Mouse (Mus musculus) MEL (cell line): ENCODE measurements around the gene Fstl3.

Experiments used
- CTCF ChIP-seq, 3 experiments: IDR thresholded peaks in 2 of 3; conservative IDR thresholded peaks in 1 of 3; 2 replicates each; pipeline ENCODE4 v1.5.1; 2011 to 2012; ENCODE audit warnings: low read length in 3 of 3, low read depth in 2 of 3, mild to moderate bottlenecking in 2 of 3, improper control_type of control experiment in 1 of 3, inconsistent platforms in 1 of 3, mixed read lengths in 1 of 3, moderate library complexity in 1 of 3; ENCODE audit not compliant: control insufficient read depth in 1 of 3, insufficient read depth in 1 of 3, poor library complexity in 1 of 3, severe bottlenecking in 1 of 3
- E2F4 ChIP-seq: IDR thresholded peaks from 2 replicates; pipeline ENCODE4 v1.6.1; 2011; ENCODE audit warnings: low read depth, low read length, improper control_type of control experiment, borderline replicate concordance
- EP300 ChIP-seq, 2 experiments: IDR thresholded peaks; 2 replicates each; pipeline ENCODE4 v1.6.1; 2011; ENCODE audit warnings: improper control_type of control experiment in 2 of 2, low read length in 2 of 2, low read depth in 1 of 2, mild to moderate bottlenecking in 1 of 2
- MAX ChIP-seq: IDR thresholded peaks from 2 replicates; pipeline ENCODE4 v1.6.1; 2011; ENCODE audit warnings: low read length, improper control_type of control experiment
- MXI1 ChIP-seq: IDR thresholded peaks from 2 replicates; pipeline ENCODE4 v1.6.1; 2011; ENCODE audit warnings: mild to moderate bottlenecking, low read depth, low read length, improper control_type of control experiment
- NELFE ChIP-seq: IDR thresholded peaks from 2 replicates; pipeline ENCODE4 v1.6.1; 2011; ENCODE audit warnings: low read depth, low read length, improper control_type of control experiment
- POLR2A ChIP-seq, 2 experiments: IDR thresholded peaks; 2 replicates each; pipeline ENCODE4 v1.6.1; 2011 to 2012; ENCODE audit warnings: low read length in 2 of 2, mild to moderate bottlenecking in 2 of 2, control low read depth in 1 of 2, improper control_type of control experiment in 1 of 2, low read depth in 1 of 2, moderate library complexity in 1 of 2; ENCODE audit not compliant: control insufficient read depth in 1 of 2, insufficient read depth in 1 of 2, poor library complexity in 1 of 2
- SIN3A ChIP-seq: IDR thresholded peaks from 2 replicates; pipeline ENCODE4 v1.6.1; 2012; ENCODE audit warnings: low read length, improper control_type of control experiment, inconsistent platforms
- SMC3 ChIP-seq: IDR thresholded peaks from 2 replicates; pipeline ENCODE4 v1.6.1; 2011; ENCODE audit warnings: low read depth, low read length, improper control_type of control experiment
- USF2 ChIP-seq, 2 experiments: IDR thresholded peaks; 2 replicates each; pipeline ENCODE4 v1.6.1; 2011 to 2012; ENCODE audit warnings: improper control_type of control experiment in 2 of 2, low read length in 2 of 2, borderline replicate concordance in 1 of 2, inconsistent platforms in 1 of 2, low read depth in 1 of 2, mild to moderate bottlenecking in 1 of 2; ENCODE audit not compliant: insufficient read depth in 1 of 2

- TF ChIP-seq SMC3 (no peak), EP300 (IDR thresholded peaks at IDR 0.05; ENCODE audit: low read depth in 1 of 2, low read length in 2 of 2) (no peak), CTCF (IDR thresholded peaks at IDR 0.05 in 2 of 3, conservative IDR thresholded peaks at IDR 0.05 in 1 of 3; ENCODE audit: control insufficient read depth in 1 of 3, insufficient read depth in 1 of 3, low read depth in 2 of 3, low read length in 3 of 3, poor library complexity in 1 of 3, severe bottlenecking in 1 of 3) (no peak), USF2 (IDR thresholded peaks at IDR 0.05; ENCODE audit: borderline replicate concordance in 1 of 2, insufficient read depth in 1 of 2, low read depth in 1 of 2, low read length in 2 of 2) (no peak), E2F4 (no peak), SIN3A (peak; percentile 97), MAX (peak; percentile 76), NELFE (peak; percentile 70), MXI1 (peak; percentile 87; the same call in 1 of the 2 replicates), POLR2A (IDR thresholded peaks at IDR 0.05; ENCODE audit: control insufficient read depth in 1 of 2, insufficient read depth in 1 of 2, low read depth in 1 of 2, low read length in 2 of 2, poor library complexity in 1 of 2) (peak; percentile 64 to 94; a peak in 3 of 4 replicates)
Observed at GRCm38 (mm10) chr10:79766508-79767325, 10.4 kb upstream of the Fstl3 start, which contains the start of gene Rnf126.
